Mouse (Mus musculus) hematopoietic stem cell, adult 5-6 weeks (primary cell): ENCODE data around the gene Srbd1. TPM values are rescaled to one million over a fixed set of nuclear protein-coding genes. Genes with fewer than 3 reads are reported as not detected.

Experiments used
- ATAC-seq, 2 experiments: fragments of 125-278 bp in 1 of 2; replicated peaks in 1 of 2; 2 replicates each; pipeline ENCODE4 v1.8.0; 2016 to 2017; ENCODE audit warnings: inconsistent platforms in 2 of 2, mild to moderate bottlenecking in 2 of 2, moderate number of reproducible peaks in 2 of 2, low read depth in 1 of 2, moderate TSS enrichment in 1 of 2; ENCODE audit not compliant: low FRiP score in 2 of 2, poor library complexity in 2 of 2, severe bottlenecking in 2 of 2, insufficient read depth in 1 of 2, low TSS enrichment in 1 of 2
- total RNA-seq: library from RNA; stranded (forward); fragments of 172-1452, 232-1000 nt; gene quantifications from 2 replicates; pipeline ENCODE4 v1.2.3, GENCODE M21; 2017

Gene Srbd1
- total RNA-seq, 1 experiment from 2014 or later, result 34.5 TPM

GRCm38 (mm10) chr17:86067444-86067843 is 77.5 kb downstream of the Srbd1 start:
- no peak for ATAC-seq

DNA sequence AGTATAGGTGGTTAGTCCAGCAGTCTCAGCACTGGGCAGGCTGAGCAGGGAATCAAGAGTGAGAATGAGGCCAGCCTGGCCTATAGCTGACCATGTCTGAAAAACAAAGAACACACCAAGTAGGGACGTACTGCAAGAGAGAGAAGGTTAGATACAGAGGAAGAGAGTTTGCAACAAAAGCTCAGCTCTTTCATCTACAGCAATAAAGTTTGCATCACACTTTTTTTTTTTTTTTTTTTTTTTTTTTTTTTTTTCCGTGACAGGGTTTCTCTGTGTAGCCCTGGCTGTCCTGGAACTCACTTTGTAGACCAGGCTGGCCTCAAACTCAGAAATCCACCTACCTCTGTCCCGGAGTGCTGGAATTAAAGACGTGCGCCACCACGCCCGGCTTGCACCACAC is 79.1 kb downstream of the Srbd1 start:
- no peak for ATAC-seq

DNA sequence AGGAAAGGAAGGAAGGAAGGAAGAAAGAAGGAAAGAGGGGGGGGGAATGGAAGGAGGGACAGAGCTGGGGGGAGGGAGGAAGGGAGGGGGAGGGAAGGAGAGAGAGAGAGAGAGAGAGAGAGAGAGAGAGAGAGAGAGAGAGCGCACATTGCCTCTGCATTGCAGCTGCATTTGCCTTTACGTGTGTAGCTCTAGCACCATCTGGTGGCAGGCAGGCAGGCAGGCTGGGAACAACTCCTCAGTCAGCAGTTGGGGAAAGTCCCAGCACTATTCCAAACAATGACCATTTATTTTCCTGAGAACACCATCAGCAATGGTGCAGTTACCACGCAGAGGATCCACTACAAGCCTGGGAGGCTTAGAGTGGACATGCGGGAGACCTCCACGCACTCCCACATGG is 81.5 kb downstream of the Srbd1 start:
- peak; percentile 67 to 84; a peak in 3 of 4 replicates for ATAC-seq

DNA sequence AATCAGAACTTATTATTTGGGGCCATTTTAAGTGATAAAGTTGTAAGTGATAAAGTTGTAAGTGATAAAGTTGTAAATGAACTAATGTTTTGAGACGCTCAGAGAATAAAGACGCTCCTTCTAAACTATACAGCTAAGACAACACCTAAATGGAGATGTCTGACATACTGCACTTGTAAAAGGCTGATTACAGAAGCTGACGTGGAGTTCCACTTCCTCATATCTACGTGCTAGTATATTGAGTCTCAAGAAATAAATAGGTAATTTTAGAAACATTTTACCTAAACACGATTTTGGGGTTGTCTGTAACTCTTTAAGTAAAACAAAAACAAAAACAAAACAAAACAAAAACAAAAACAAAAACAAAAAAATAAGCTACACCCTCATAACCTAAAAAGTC is 84.1 kb downstream of the Srbd1 start:
- no peak for ATAC-seq

GRCm38 (mm10) chr17:86040221-86040984 is 104.6 kb downstream of the Srbd1 start:
- no peak for ATAC-seq

DNA sequence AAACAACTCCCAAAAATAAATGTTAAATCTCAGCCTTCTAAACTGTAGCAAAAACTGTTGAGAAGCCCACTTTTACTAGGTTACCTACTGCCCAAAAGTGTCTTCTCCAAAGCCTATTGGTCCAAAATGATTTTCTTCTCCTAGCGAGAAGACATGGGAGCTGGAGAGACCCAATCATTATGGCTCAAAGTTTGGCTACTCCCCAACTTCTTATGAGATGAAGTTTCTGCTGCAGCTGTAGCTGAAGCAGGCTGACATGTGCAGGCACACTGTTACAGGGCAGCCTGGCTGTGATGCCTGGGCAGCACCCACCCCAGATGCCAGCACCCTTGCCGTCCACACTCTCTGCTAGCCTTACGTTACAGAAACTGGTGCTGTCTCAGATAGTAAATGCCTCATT is 105.2 kb downstream of the Srbd1 start:
- ATAC-seq, result no peak

- no peak for ATAC-seq
Observed at GRCm38 (mm10) chr17:86038211-86038648, 106.7 kb downstream of the Srbd1 start.

DNA sequence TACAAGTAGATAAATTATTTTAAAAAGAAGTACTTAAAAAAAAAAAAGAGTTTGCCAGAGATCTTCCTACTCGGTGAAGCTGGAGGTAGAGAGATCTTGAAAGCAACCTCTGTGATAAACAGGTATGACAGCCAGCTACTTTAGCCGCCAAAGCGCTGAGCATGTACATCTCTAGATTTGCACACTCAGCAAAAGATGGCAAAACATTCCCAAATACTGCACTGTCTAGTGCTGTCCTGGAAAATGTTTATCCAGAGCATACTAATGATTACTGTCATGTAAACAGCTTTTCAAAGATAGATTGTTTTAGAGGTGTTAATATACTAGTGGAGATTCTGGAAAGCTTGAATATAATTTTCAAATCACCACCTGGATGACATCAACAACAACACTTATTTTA is 109.4 kb downstream of the Srbd1 start:
- no peak for ATAC-seq

DNA sequence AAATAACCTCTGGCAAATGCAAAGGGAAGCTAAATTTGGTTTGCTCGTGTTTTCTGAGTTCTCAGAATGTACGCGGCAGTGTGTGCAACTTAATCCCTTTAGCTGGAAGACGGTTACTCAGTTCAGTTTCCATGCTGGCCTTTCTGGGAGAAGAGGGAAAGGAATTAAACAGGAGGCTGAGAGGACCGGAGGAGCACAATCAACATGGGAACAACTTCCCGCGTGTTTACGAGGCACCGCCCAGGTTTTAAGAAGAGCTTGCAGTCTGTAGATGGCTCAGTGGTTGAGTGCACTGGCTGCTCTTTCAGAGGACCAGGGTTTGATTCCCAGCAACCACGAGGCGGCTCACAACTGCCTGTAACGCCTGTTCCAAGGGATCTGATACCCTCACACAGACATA is 109.8 kb downstream of the Srbd1 start:
- no peak for ATAC-seq

GRCm38 (mm10) chr17:86034641-86035040 is 110.3 kb downstream of the Srbd1 start:
- ATAC-seq, result no peak

- ATAC-seq, result no peak
Observed at GRCm38 (mm10) chr17:86032113-86032714, 112.8 kb downstream of the Srbd1 start.

DNA sequence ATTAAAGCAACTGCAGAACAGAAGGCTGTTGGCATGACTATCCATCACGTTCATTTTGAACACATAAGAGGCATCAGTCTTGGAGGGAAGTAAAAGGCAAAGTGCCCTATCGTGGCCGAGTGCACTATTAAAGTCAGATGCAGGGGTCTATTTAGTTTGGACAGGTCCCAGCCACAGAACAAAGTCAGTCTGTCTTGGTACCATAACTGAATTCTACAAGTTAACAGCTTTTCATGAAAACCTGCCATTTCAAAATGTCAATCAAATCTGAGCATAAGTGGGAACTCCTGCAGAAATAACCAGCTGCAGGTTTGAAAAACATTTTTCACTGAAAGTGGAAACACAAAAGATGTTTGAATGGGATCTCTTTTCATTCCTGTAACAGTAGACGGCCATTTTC is 115.0 kb downstream of the Srbd1 start:
- no peak for ATAC-seq

DNA sequence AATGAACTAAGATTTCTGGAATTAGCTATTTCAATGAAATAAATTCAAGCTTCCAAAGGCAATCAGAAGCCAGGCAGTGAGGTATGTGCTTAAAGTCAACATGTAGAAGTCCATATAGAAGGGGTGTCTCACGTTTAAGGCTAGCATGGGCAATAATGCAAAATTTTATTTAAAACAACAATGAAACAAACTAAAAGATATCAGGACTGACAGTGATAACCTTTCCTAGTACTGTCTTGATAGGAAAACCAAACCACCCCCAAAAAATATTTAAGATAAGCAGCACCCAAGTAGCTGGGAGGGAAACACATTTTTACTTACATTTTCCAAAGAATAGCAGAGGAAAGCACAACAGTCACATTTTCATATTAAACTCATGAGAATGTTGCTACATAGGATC is 115.8 kb downstream of the Srbd1 start:
- no peak for ATAC-seq

DNA sequence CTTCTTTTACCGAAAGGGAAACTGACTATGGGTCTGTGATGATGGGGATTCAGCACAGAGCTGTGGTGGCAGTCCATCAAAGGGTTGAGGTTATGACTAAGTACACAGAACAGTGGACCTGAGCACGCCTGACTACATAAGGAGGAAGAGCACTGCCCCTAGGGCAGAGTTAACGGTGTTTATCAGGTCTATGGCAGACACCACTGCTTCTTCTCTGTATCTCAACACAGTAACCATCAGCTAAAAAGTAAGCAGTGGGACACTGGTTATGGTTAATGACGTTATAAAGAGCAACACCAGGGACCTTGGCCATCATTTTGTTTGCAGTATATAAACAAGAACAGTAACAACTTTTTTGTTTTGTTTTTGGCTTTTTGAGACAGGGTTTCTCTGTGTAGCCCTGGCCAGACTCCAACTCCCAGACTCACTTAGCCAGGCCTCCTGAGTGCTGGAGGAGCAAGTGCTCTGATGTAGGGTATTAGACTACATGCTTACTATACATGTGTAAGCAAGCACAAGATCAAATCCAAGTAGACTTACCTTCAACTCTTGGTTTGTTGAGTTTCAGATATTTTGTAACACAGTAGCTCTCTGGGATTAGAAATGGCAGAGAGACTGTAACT is 117.3 kb downstream of the Srbd1 start:
- ATAC-seq, result no peak; a peak in 1 of 4 replicates

- no peak for ATAC-seq
Observed at GRCm38 (mm10) chr17:86024589-86024988, 120.4 kb downstream of the Srbd1 start.

DNA sequence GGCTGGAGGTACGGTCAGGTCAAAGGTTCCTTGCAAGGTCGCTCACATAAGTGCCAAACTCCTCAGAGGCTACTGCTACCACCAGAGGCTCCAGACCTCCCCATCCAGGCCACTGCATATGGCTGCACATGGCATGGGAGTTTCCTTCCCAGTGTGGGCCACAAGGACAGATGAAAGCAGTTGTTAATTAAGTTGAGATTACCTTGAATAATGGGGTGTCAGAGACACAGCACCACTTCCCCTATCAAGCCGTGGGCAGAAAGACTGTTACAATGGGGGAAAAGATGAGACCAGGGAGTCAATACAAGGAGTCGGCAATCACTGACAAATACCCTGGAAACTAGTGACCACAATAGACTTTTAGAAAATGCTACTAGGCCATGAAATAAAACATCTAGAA is 122.6 kb downstream of the Srbd1 start:
- no peak for ATAC-seq

GRCm38 (mm10) chr17:86021815-86022214 is 123.2 kb downstream of the Srbd1 start:
- peak in 1 of 2 experiments; percentile 36; a peak in 1 of 4 replicates for ATAC-seq

GRCm38 (mm10) chr17:86021231-86021630 is 123.7 kb downstream of the Srbd1 start:
- ATAC-seq, result no peak
